Mouse (Mus musculus) thymus, adult 2 months (tissue): ENCODE data around the gene Msantd1. TPM values are rescaled to one million over a fixed set of nuclear protein-coding genes. Genes with fewer than 3 reads are reported as not detected.

ENCODE experiments used
- DNase-seq: peaks from one replicate; pipeline ENCODE4 v3.0.0; 2021
- H3K27ac ChIP-seq: fragments of 200-500 bp; 2 replicates; pipeline ENCODE4 v1.5.1; 2012; ENCODE audit warnings: low read length, control low read depth; ENCODE audit not compliant: control insufficient read depth, insufficient read depth
- H3K27me3 ChIP-seq: fragments of 200-500 bp; 2 replicates; pipeline ENCODE4 v1.6.1; 2012; ENCODE audit warnings: mild to moderate bottlenecking, low read length, moderate library complexity, mixed read lengths; ENCODE audit not compliant: control insufficient read depth, insufficient read depth
- H3K36me3 ChIP-seq: fragments of 200-500 bp; 2 replicates; pipeline ENCODE4 v1.6.1; 2012; ENCODE audit warnings: mild to moderate bottlenecking, low read length, moderate library complexity; ENCODE audit not compliant: control insufficient read depth, insufficient read depth
- H3K4me1 ChIP-seq: fragments of 200-500 bp; replicated peaks from 2 replicates; pipeline ENCODE4 v1.6.1; 2012; ENCODE audit warnings: low read length; ENCODE audit not compliant: control insufficient read depth, insufficient read depth
- H3K4me3 ChIP-seq: fragments of 200-500 bp; 2 replicates; pipeline ENCODE4 v1.5.1; 2012; ENCODE audit warnings: mild to moderate bottlenecking, low read length, control low read depth, moderate library complexity; ENCODE audit not compliant: control insufficient read depth, insufficient read depth
- CTCF ChIP-seq: fragments of 200-500 bp; IDR thresholded peaks from 2 replicates; pipeline ENCODE4 v1.5.1; 2012; ENCODE audit warnings: mild to moderate bottlenecking, control low read depth, low read length, moderate library complexity, borderline replicate concordance; ENCODE audit not compliant: control insufficient read depth, poor library complexity, insufficient read depth; ENCODE audit errors: extremely low read depth
- POLR2A ChIP-seq: fragments of 200-500 bp; IDR thresholded peaks from 2 replicates; pipeline ENCODE4 v1.6.1; 2012; ENCODE audit warnings: mild to moderate bottlenecking, low read length, control low read depth, moderate library complexity; ENCODE audit not compliant: control insufficient read depth, poor library complexity, insufficient read depth; ENCODE audit errors: extremely low read depth
- WGBS: fragments of 180-500 bp; shearing (Covaris S2); methylation state at CpG from one replicate; pipeline ENCODE4 v1.1.7; 2018; 5-methylcytosine and 5-hydroxymethylcytosine counted together
- polyA plus RNA-seq: library from polyadenylated mRNA; depleted of rRNA; stranded (reverse); fragments of >200 nt; gene quantifications from 2 replicates; pipeline ENCODE4 v1.2.3, GENCODE M21; 2012

Gene Msantd1
- polyA plus RNA-seq, 1 experiment = 6.5 TPM

- no peaks in the 10 kb centered on the region for H3K4me1 ChIP-seq
- no peak overlapping the region for H3K4me3 ChIP-seq
- DNase-seq = no peak
- no peaks in the 10 kb centered on the region for H3K27me3 ChIP-seq
- WGBS = 96% methylated on average over 6 of the region's 6 CpGs
- no peak overlapping the region for H3K27ac ChIP-seq
- TF ChIP-seq POLR2A = no peak
- no peak for TF ChIP-seq CTCF
- H3K36me3 ChIP-seq = peaks cover 38% of the 10 kb centered on the region
Measured at GRCm38 (mm10) chr5:34899787-34900469, 7.9 kb upstream of the Msantd1 start.

DNA sequence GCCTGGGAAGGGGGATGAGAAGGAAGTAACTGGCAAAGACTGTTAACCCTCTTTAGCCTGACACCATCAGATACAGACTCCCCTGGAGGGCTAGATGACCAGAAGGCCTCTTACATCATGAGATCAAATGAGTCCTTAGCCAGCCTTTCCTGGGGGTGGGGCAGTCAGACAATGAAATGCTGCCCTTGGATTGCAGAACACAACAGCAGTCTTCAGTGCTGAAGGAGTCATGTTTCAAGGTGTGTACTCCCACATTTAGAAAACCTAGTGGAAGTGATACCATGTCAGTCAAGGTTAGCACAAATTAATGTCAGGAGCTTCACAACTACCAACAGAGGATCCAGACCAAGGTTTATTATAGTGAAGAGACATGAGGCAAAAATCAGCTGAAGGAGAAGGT, 5.4 kb upstream of the Msantd1 start:
- H3K27me3 ChIP-seq = no peaks in the 10 kb centered on the region
- H3K27ac ChIP-seq = no peak overlapping the region
- H3K36me3 ChIP-seq = peaks cover 32% of the 10 kb centered on the region
- H3K4me3 ChIP-seq = no peak overlapping the region
- no peak for TF ChIP-seq POLR2A
- no peak for TF ChIP-seq CTCF
- no peak for DNase-seq
- H3K4me1 ChIP-seq = peaks cover 6% of the 10 kb centered on the region

GRCm38 (mm10) chr5:34902811-34903385, 4.9 kb upstream of the Msantd1 start:
- H3K4me1 ChIP-seq = peaks cover 11% of the 10 kb centered on the region
- H3K36me3 ChIP-seq = peaks cover 28% of the 10 kb centered on the region

GRCm38 (mm10) chr5:34904412-34904811, 3.4 kb upstream of the Msantd1 start:
- TF ChIP-seq CTCF = no peak
- Histone ChIP-seq H3K27ac (no peak overlapping the region), H3K27me3 (no peaks in the 10 kb centered on the region), H3K4me3 (no peak overlapping the region), H3K4me1 (peaks cover 25% of the 10 kb centered on the region), H3K36me3 (peaks cover 13% of the 10 kb centered on the region)
- DNase-seq = no peak

More at GRCm38 (mm10) chr5:34902811-34903385, 4.9 kb upstream of the Msantd1 start:
- 90% methylated on average over 5 of the region's 5 CpGs for WGBS
- no peak for TF ChIP-seq CTCF
- no peak for DNase-seq
- H3K27ac ChIP-seq = no peak overlapping the region
- H3K4me3 ChIP-seq = no peak overlapping the region
- H3K27me3 ChIP-seq = no peaks in the 10 kb centered on the region

DNA sequence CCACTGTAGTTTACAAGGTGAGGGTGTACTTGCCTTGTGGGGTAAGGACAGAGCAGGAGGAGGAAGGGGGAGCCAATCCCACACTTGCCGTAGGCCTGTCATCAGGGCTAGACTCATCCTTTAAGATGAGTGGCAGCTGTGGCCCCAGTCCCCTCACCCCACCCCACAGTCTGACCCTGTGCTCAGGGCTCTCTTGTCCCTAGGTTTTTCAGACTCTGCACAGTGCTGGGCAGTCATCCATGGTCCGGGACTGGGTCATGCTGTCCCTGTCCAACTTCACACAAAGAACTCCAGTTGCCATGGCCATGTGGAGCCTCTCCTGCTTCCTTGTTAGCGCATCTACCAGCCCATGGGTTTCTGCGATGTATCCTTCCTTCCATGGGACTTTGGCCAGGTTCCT, 582 bp upstream of the Msantd1 start:
- peaks cover 28% of the 10 kb centered on the region for H3K4me1 ChIP-seq

GRCm38 (mm10) chr5:34908726-34909633, 1.2 kb downstream of the Msantd1 start:
- Histone ChIP-seq H3K4me3 (no peak overlapping the region), H3K27ac (peak overlapping the region; percentile 44), H3K27me3 (no peaks in the 10 kb centered on the region), H3K36me3 (no peaks in the 10 kb centered on the region), H3K4me1 (peaks cover 28% of the 10 kb centered on the region)
- 42% methylated on average over 9 of the region's 9 CpGs for WGBS
- TF ChIP-seq CTCF (no peak), POLR2A (no peak)
- DNase-seq = peak; percentile 59

More for the DNA sequence above, 582 bp upstream of the Msantd1 start:
- Histone ChIP-seq H3K4me3 (no peak overlapping the region), H3K36me3 (no peaks in the 10 kb centered on the region), H3K27ac (no peak overlapping the region), H3K27me3 (no peaks in the 10 kb centered on the region)
- WGBS = 94% methylated on average over 4 of the region's 4 CpGs
- no peak for DNase-seq
- TF ChIP-seq CTCF (no peak), POLR2A (no peak)
